Mouse (Mus musculus) liver, adult 2 months (tissue): ENCODE results near the gene Zfp36l1.

Experiments used
- CTCF ChIP-seq: fragments of 200-500 bp; IDR thresholded peaks from 2 replicates; pipeline ENCODE4 v1.5.1; 2011; ENCODE audit warnings: low read depth, low read length, control low read depth
- POLR2A ChIP-seq: fragments of 200-500 bp; IDR thresholded peaks from 2 replicates; pipeline ENCODE4 v1.6.1; 2011; ENCODE audit warnings: low read length, control low read depth; ENCODE audit not compliant: insufficient read depth; ENCODE audit errors: extremely low read depth

DNA sequence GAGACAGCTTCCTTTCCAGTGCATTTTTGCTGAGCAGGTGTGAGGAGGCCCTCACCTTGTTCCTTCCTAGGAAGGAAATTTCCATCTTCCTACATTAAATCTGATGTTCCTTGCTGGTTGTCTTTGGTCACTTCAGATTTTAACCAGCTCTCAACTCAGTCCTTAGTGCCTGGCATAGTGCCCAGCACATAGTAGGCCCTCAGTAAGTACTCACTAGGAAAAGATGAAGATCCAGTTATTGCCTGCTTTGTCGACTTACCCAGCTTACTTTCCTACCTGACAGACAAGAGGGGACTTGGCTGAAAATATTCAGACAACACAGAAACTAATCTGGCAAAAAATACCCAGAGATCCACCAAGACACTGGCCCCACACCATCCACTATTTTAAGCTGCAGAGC, 8.6 kb upstream of the Zfp36l1 start:
- TF ChIP-seq CTCF (no peak), POLR2A (no peak)
